Mouse (Mus musculus) WW6 (cell line): ENCODE measurements around the gene Specc1.
A peak's percentile ranks its signal among the peaks of the same experiment; 100 is the strongest.

Source experiments
- DNase-seq: peaks from one replicate; pipeline ENCODE4 v3.0.0-alpha.2; 2013; ENCODE audit warnings: low read depth, low spot score

Specc1 gene

DNA sequence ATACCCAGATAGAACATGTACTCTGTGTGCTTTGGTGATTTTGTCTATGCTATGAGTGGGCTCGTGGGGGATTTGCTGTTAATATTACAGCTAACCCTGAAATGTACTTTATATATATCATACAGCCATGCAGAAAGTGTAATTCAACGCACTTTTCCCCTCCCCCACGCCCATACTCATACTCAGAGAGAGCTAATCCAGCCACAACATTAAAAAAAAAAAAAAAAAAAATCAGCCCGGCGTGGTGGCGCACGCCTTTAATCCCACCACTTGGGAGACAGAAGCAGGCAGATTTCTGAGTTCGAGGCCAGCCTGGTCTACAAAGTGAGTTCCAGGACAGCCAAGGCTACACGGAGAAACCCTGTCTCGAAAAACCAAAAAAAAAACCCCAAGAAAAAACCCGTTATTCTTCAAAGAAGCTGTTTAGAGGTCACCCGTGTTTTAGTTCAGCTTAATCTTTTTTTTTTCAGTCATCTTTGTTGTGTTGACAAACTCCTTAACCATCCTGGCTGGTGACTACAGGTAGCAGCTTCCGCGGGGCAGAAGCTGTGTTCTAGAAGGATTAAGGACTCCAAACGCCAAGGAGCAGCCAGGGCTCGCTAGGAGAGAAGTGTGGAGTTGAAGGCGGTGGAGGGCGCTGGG lies 291.3 kb downstream of the Specc1 start:
- no peak for DNase-seq

DNA sequence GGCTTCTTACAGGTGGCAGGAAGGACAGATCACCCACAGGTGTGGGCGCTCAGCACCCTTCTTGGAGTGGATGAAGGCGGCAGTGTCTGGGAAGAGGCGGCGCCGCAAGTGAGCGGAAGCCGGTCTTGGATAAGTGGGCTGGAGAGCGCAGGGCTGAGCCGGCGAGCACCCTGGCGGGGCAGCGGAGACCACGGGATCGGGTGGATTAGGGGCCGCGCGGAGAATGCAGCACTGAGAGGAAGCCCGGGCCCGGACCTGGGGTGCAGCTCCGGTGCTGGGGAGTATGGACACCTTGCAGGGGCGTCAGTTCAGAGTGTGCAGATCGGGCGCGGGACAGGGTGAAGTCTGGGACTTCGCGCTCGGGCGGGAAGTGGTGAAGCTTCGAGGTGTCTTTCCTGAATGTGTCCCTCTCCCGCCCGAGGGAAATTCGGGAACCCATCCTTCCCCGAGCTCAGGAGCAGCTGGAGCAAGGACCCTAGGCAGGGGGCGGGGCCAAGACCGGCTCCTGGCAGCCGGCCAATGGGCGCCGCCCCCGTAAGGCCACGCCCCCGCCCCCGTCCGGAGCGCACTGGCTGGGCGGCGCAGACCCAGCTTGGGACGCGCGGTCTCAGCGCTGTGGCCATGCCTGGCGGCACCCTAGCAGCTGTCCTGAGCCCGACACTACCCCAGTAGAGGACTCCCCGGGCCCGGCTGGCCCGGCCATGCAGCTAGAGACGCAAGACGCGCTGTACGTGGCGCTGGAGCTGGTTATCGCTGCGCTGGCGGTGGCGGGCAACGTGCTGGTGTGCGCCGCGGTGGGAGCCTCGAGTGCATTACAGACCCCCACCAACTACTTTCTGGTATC lies 292.1 kb downstream of the Specc1 start, which contains the start of gene Adora2b:
Gene Adora2b (plus strand): TSS at position 584 of the 844 bp plus-strand sequence.
- peak; percentile 89 for DNase-seq

DNA sequence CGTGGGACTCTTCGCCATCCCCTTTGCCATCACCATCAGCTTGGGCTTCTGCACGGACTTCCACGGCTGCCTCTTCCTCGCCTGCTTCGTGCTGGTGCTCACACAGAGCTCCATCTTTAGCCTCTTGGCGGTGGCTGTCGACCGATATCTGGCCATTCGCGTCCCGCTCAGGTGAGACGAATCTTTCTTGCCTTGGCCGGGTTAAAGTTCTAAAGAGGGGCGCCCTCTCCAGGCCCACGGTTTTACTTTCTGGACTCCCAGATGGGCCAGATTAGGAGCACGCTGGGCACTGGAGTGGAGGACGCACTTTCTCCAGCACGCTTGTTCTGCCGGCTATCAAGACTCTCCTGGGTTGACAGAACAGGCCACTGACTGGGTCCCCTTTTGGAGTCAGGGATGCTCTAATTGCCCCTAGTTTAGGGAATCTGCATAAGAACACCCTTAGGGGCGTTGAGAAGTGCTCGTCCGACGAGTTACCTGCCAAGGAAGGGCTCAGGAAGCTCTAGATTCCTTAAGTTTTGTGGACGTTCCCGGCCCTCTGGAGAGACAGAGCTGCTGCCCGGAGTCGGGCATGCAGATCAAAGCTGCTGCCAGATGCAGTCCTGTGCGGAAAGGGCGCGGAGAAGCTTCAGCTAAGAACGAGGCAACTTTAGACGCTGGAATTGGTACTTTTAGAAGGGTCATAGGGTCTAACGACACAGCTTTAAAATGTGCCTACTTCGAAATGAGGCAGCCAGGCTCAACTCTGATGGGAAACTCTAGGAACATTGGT lies 292.9 kb downstream of the Specc1 start:
- DNase-seq = peak; percentile 54

DNA sequence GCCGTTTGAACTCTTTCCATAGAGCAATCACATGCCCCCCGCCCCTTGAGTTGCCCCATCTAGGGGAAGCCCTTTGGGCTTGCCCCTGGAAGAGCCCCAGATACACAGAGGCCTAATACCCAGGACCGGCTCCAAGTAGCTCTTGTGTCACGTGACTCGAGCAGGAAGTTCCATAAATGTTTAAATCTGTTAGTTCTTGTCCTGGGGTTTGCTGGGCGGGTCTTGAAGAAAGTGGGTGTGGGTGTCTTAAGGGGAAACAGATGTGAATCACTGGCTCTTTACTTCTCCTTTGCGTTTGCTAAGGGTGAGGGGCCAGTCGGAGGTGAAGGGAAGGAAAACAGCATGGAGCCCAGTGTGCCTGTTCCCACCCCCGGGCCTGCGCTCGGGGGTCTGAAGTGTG lies 294.5 kb downstream of the Specc1 start:
- DNase-seq = no peak

DNA sequence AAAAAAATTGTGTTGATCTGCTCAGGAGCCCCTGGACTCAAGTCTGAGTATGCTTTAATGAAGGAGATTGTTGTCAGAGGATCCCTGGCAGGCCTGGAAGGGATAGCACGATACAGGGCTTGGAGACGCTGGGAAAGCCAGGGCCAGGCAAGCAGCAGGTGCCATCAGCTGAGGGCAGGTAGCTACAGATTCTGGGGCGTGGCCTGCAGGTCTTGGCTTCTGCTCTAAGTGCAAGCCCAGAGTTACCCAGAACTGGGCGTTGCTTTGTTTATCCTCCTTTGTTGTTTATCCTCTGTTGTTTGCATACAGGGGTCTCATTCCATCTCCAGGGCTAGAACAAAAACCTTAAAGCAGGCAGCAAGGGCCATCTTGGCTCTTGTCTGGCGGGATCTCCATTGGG lies 296.8 kb downstream of the Specc1 start:
- no peak for DNase-seq

DNA sequence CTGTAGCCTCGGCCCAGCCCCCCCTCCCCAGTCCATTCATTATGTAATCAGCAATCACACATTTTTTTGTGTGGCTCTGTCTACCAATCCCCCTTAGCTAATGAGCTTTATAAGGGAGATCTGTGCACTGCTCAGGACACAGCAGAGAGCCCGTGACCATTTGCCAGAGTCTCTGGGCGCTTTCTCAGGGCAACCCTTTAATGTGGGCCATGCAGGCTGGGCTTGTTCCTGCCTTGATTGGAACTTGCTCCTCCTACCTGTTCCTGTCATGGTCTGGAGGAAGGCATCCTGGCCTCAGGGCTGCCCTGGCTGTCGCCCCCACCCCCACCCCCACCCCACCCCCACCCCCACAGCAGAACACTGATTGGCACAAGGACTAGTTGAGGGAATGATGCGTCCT lies 302.7 kb downstream of the Specc1 start:
- no peak for DNase-seq

DNA sequence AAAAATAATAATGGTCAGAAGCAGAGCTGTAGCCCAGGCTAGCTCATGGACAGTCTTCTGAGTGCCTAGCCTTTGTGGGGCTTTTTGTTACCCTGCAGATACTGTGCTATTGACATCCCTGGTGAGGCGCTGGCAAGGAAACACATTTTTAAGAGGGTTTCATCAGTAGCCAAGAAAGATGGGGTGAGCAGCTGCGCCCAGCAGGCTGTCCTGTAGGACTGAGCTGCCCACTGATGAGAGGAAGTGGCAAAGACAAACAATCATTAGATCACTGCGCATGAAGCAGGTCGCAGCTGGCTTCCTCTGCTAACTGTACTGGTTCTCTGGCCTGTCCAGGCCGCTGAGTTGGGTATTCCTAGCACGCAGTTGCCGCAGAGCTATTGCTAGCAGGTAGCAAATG lies 307.0 kb downstream of the Specc1 start:
- DNase-seq = no peak

DNA sequence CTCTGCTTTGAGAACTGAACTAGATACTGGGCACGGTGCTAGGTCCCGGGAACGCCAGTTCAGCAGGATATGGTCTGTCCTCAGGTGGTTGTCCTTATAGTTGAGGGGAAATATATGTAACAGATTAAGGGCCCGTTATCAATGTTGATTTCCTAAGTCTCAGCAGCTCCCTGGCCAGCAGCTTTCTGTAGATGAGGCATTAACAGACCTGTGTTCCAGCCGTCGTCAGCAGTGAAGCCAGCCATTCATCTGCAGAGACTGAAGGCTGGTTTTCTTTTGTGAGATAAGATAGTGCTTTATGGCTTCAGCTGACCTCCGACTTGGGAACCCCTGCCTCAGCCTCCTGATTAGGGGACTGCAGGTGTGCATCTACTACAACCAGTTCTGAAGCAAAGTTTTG lies 307.5 kb downstream of the Specc1 start:
- no peak for DNase-seq

DNA sequence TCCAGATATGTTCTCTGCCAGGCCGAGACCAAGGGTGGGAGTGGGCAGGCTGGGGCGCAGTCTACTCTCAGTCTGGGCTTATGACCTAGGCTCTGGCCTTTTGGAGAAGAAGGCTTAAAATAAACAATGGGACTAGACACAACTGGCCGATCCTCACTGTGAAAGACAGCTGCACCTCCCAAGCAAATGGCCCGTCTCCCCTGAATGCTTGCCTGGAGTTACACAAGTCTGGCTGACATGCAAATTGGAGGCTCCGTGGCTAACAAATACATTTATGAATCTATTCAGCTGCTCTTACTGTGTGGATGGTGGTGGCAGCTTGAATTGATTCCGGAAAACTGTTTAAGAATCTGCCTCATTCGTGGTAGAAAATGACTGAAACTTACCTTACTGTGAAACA lies 309.1 kb downstream of the Specc1 start:
- no peak for DNase-seq

DNA sequence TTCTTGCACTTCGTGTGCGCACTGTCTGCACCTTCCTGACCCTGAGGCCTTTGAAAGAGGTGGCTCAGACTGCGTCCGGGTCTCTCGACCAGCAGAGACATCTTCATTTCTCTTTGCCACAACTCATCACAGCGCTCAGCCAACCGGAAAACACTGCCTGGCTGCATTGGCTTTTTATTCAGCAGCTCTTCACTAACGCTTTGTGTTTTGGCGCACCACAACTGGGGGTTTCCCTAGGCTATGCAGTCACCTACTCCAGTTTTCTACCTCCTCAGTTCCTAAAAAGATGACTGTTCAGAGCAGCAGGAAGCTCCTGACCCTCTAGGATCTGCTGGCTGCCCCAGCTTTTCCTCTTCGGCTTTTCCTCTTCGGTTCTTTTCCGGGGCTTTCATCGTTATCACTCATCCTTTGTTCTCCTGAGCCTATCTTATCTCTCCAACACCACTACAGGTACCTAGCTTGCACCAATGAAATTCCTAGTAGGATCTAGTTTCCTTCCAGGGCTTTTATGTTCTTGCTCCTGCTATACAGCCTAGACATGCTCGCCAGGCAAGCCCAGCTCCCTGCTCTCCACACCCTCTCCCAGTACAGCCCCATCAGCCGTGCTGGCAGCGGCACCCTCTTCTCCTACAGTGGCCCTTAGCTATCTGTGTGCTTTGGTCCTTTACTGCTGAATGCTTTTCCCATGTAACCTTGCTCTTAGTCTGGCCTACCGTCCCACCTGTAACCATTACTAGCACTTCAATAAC lies 310.1 kb downstream of the Specc1 start:
- no peak for DNase-seq

DNA sequence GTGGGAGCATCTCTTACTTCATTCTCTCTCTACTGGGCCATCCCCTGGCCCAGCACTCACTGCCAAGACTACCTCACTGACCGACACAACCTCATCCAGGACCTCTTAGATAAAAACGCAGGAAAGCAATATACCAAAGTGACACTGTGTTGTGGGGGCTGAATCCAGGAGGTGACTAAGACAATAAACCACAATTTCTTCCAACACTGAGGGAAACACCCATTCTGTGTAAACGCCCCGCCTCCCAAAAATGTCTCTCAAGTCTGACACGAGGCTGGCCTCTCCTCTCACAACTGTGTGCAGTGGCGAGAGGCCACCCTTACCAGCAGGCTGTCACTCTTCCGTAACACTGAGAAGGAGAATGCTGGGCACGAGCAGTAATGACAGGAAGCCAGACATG lies 311.8 kb downstream of the Specc1 start:
- no peak for DNase-seq

DNA sequence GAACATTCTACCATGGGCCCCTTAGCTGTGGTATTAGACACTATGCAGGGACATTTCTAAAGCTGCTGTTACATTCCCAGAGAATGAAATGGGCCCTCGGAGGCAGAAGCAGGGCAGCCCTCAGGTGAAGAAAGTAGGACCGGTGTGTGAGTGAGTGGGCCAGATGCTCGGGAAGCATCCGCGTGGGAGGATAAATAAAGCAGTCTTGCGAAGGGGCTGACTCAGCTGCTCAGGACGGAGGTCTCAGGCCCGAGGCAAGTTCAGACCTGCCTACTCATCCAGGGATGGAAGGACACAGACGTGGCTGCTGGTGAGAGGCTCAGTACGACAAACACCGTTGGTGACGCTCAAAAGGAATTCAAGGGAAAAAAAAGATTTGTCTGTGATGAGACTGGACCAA lies 312.5 kb downstream of the Specc1 start:
- DNase-seq = no peak

DNA sequence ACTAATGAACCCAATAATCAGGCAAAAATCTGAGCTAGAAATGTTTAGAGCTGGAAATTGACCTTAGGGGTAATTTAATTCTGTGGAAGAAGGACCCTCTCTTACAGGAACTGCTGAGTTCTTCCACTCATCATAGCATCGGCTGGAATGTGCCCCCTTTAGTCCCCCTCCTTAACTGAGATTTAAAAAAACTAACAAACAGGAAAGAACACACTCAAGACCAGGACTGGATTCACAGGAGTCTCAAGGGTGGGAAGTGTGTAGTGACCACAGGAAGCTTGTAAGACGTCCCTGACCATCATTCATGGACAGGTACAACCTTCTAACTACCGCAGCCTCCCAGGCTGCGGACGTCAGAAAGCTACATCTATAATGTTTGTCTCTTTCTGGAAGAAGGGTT lies 314.3 kb downstream of the Specc1 start:
- no peak for DNase-seq
